Mouse (Mus musculus) gastrocnemius, adult 8-10 months (tissue): ENCODE measurements at regions not wholly inside any gene's neighbourhood (a gene's known extent, or its start where the extent isn't known, plus 50 kb on each side); places are given as distances from the start of the nearest gene placed in this dataset.

Experiments
- DNase-seq, 2 experiments: peaks; one replicate each; pipeline ENCODE4 v3.0.0; 2022; ENCODE audit warnings: low spot score in 2 of 2

- no peak for DNase-seq
Measured at GRCm38 (mm10) chr10:7268386-7269033, 56.5 kb upstream of the Cnksr3 start.

GRCm38 (mm10) chr10:7267903-7268302 lies 55.9 kb upstream of the Cnksr3 start:
- no peak for DNase-seq

GRCm38 (mm10) chr10:7267106-7267505 lies 55.1 kb upstream of the Cnksr3 start:
- no peak for DNase-seq

- no peak for DNase-seq
Measured at GRCm38 (mm10) chr10:7265412-7265811, 53.4 kb upstream of the Cnksr3 start.

GRCm38 (mm10) chr10:7264721-7265120 lies 52.7 kb upstream of the Cnksr3 start:
- DNase-seq: no peak
